Mouse (Mus musculus) embryo, embryonic 9.5 days (tissue): ENCODE data around the gene Ksr2.

ENCODE experiments used
- DNase-seq: peaks from one replicate; pipeline ENCODE4 v3.0.0-alpha.2; 2017; ENCODE audit errors: extremely low spot score

Gene Ksr2

GRCm38 (mm10) chr5:117522471-117522870, 108.7 kb downstream of the Ksr2 start:
- DNase-seq: no peak

GRCm38 (mm10) chr5:117523010-117523409, 109.2 kb downstream of the Ksr2 start:
- no peak for DNase-seq

- DNase-seq: no peak
Measured at GRCm38 (mm10) chr5:117530991-117531390, 117.2 kb downstream of the Ksr2 start.

GRCm38 (mm10) chr5:117539221-117539620, 125.4 kb downstream of the Ksr2 start:
- no peak for DNase-seq

GRCm38 (mm10) chr5:117541654-117542053, 127.9 kb downstream of the Ksr2 start:
- DNase-seq: no peak

- DNase-seq: no peak
Measured at GRCm38 (mm10) chr5:117546694-117547268, 133.0 kb downstream of the Ksr2 start.

- no peak for DNase-seq
Measured at GRCm38 (mm10) chr5:117550992-117551391, 137.2 kb downstream of the Ksr2 start.

GRCm38 (mm10) chr5:117552096-117552495, 138.3 kb downstream of the Ksr2 start:
- DNase-seq: no peak

GRCm38 (mm10) chr5:117554505-117554904, 140.7 kb downstream of the Ksr2 start:
- no peak for DNase-seq

GRCm38 (mm10) chr5:117556570-117556969, 142.8 kb downstream of the Ksr2 start:
- DNase-seq: no peak

- no peak for DNase-seq
Measured at GRCm38 (mm10) chr5:117561080-117561479, 147.3 kb downstream of the Ksr2 start.

GRCm38 (mm10) chr5:117566051-117566665, 152.4 kb downstream of the Ksr2 start:
- no peak for DNase-seq

GRCm38 (mm10) chr5:117569190-117569795, 155.5 kb downstream of the Ksr2 start:
- no peak for DNase-seq

GRCm38 (mm10) chr5:117572428-117572827, 158.6 kb downstream of the Ksr2 start:
- no peak for DNase-seq

GRCm38 (mm10) chr5:117574894-117575293, 161.1 kb downstream of the Ksr2 start:
- no peak for DNase-seq

- no peak for DNase-seq
Measured at GRCm38 (mm10) chr5:117577598-117577997, 163.8 kb downstream of the Ksr2 start.

GRCm38 (mm10) chr5:117581711-117582110, 167.9 kb downstream of the Ksr2 start:
- DNase-seq: no peak

- no peak for DNase-seq
Measured at GRCm38 (mm10) chr5:117584428-117584827, 170.6 kb downstream of the Ksr2 start.

- DNase-seq: no peak
Measured at GRCm38 (mm10) chr5:117589266-117589665, 175.5 kb downstream of the Ksr2 start.

GRCm38 (mm10) chr5:117593273-117593672, 179.5 kb downstream of the Ksr2 start:
- DNase-seq: no peak

- DNase-seq: no peak
Measured at GRCm38 (mm10) chr5:117596803-117597202, 183.0 kb downstream of the Ksr2 start.

- no peak for DNase-seq
Measured at GRCm38 (mm10) chr5:117602026-117602425, 188.2 kb downstream of the Ksr2 start.

GRCm38 (mm10) chr5:117607761-117608309, 194.0 kb downstream of the Ksr2 start:
- DNase-seq: no peak
